Mouse (Mus musculus) T-helper 17 cell (primary cell): ENCODE measurements around the gene Trip11.

Experiments used
- in situ Hi-C, 2 experiments: fragments of 300-600 bp; cut with MboI, MseI; formaldehyde crosslinking; loops; 1 replicate in 1 of 2; 2 replicates in 1 of 2; pipeline ENCODE4 v1.15.1; 2025; ENCODE audit warnings: high pct_unique_total_duplicates in 2 of 2

The Trip11 gene

GRCm38 (mm10) chr12:101899671-101900245, 13.3 kb downstream of the Trip11 start:
- in situ Hi-C loops = loop anchor here in 1 of 2 experiments (10.0 kb wide), 1 partner anchor 555 kb away; no protein-coding TSS in a partner anchor

- in situ Hi-C loops = loop anchor here in 1 of 2 experiments (10.0 kb wide), 1 partner anchor 556 kb away; no protein-coding TSS in a partner anchor
Measured at GRCm38 (mm10) chr12:101898966-101899365, 14.1 kb downstream of the Trip11 start.

GRCm38 (mm10) chr12:101897113-101897512, 16.0 kb downstream of the Trip11 start:
- in situ Hi-C loops = loop anchor here in 1 of 2 experiments (10.0 kb wide), 1 partner anchor 558 kb away; no protein-coding TSS in a partner anchor

GRCm38 (mm10) chr12:101893296-101893695, 19.8 kb downstream of the Trip11 start:
- in situ Hi-C loops = loop anchor here in 1 of 2 experiments (10.0 kb wide), 1 partner anchor 562 kb away; no protein-coding TSS in a partner anchor

- in situ Hi-C loops = loop anchor here in 1 of 2 experiments (10.0 kb wide), 1 partner anchor 562 kb away; no protein-coding TSS in a partner anchor
Measured at GRCm38 (mm10) chr12:101892832-101893231, 20.2 kb downstream of the Trip11 start.

- in situ Hi-C loops = loop anchor here in 1 of 2 experiments (10.0 kb wide), 1 partner anchor 564 kb away; no protein-coding TSS in a partner anchor
Measured at GRCm38 (mm10) chr12:101891066-101891465, 22.0 kb downstream of the Trip11 start.

- in situ Hi-C loops = no loop called here
Measured at GRCm38 (mm10) chr12:101889351-101889750, 23.7 kb downstream of the Trip11 start.

- in situ Hi-C loops = no loop called here
Measured at GRCm38 (mm10) chr12:101888312-101888711, 24.8 kb downstream of the Trip11 start.

GRCm38 (mm10) chr12:101884926-101885325, 28.1 kb downstream of the Trip11 start:
- in situ Hi-C loops = no loop called here

GRCm38 (mm10) chr12:101876374-101876773, 36.7 kb downstream of the Trip11 start:
- in situ Hi-C loops = no loop called here

GRCm38 (mm10) chr12:101875107-101875506, 38.0 kb downstream of the Trip11 start:
- in situ Hi-C loops = no loop called here

GRCm38 (mm10) chr12:101862286-101862964, 50.6 kb downstream of the Trip11 start:
- in situ Hi-C loops = no loop called here

GRCm38 (mm10) chr12:101860256-101860655, 52.8 kb downstream of the Trip11 start:
- in situ Hi-C loops = no loop called here

GRCm38 (mm10) chr12:101858011-101858410, 55.1 kb downstream of the Trip11 start:
- in situ Hi-C loops = no loop called here

GRCm38 (mm10) chr12:101854336-101854735, 58.7 kb downstream of the Trip11 start:
- in situ Hi-C loops = no loop called here

- in situ Hi-C loops = no loop called here
Measured at GRCm38 (mm10) chr12:101851846-101852564, 61.1 kb downstream of the Trip11 start.

- in situ Hi-C loops = no loop called here
Measured at GRCm38 (mm10) chr12:101851314-101851713, 61.8 kb downstream of the Trip11 start.

- in situ Hi-C loops = loop anchor here in 1 of 2 experiments (10.0 kb wide), 1 partner anchor 722 kb away; no protein-coding TSS in a partner anchor
Measured at GRCm38 (mm10) chr12:101836546-101837274, 76.4 kb downstream of the Trip11 start.

- in situ Hi-C loops = loop anchor here in 1 of 2 experiments (10.0 kb wide), 1 partner anchor 720 kb away; no protein-coding TSS in a partner anchor
Measured at GRCm38 (mm10) chr12:101834715-101835114, 78.4 kb downstream of the Trip11 start.

GRCm38 (mm10) chr12:101833776-101834175, 79.3 kb downstream of the Trip11 start:
- in situ Hi-C loops = loop anchor here in 1 of 2 experiments (10.0 kb wide), 1 partner anchor 719 kb away; no protein-coding TSS in a partner anchor

GRCm38 (mm10) chr12:101833115-101833506, 80.0 kb downstream of the Trip11 start:
- in situ Hi-C loops = loop anchor here in 1 of 2 experiments (10.0 kb wide), 1 partner anchor 718 kb away; no protein-coding TSS in a partner anchor
